Mouse (Mus musculus): ENCODE measurements around the gene Prr5.
"Not testable (repeated sequence)": the region's sequence is repeated elsewhere in the genome, so short reads cannot be mapped to it uniquely, and the experiment has no call there.

GRCm38 (mm10) chr15:84723656-84724055 is 54.2 kb downstream of the Prr5 start:
- TF ChIP-seq CTCF, EP300 (IDR thresholded peaks at IDR 0.05): not testable (repeated sequence)
